Mouse (Mus musculus) MEL (cell line): ENCODE measurements around the gene Mrpl47. TPM values are rescaled to one million over a fixed set of nuclear protein-coding genes. Genes with fewer than 3 reads are reported as not detected.

ENCODE experiments used
- DNase-seq: peaks from one replicate; pipeline ENCODE4 v3.0.0; 2011; ENCODE audit warnings: low read depth, low spot score
- H3K27ac ChIP-seq: 2 replicates; pipeline ENCODE4 v1.5.1; 2012; ENCODE audit warnings: low read depth, mild to moderate bottlenecking, control low read depth, low read length, moderate library complexity; ENCODE audit not compliant: control insufficient read depth
- H3K27me3 ChIP-seq, 2 experiments: fragments of 150-350 bp in 1 of 2; sonication (generic) in 1 of 2; 2 replicates each; pipeline ENCODE4 v1.6.1; 2012; ENCODE audit warnings: low read length in 2 of 2, mild to moderate bottlenecking in 2 of 2, improper control_type of control experiment in 1 of 2, moderate library complexity in 1 of 2; ENCODE audit not compliant: insufficient read depth in 2 of 2, control insufficient read depth in 1 of 2
- H3K36me3 ChIP-seq, 2 experiments: 2 replicates each; pipeline ENCODE4 v1.6.1; 2012 to 2014; ENCODE audit warnings: low read length in 2 of 2, improper control_type of control experiment in 1 of 2, inconsistent platforms in 1 of 2, mild to moderate bottlenecking in 1 of 2; ENCODE audit not compliant: insufficient read depth in 2 of 2, control insufficient read depth in 1 of 2
- H3K4me1 ChIP-seq, 2 experiments: fragments of 150-350 bp in 1 of 2; sonication (generic) in 1 of 2; 2 replicates each; pipeline ENCODE4 v1.6.1; 2012; ENCODE audit warnings: low read length in 2 of 2, improper control_type of control experiment in 1 of 2, mild to moderate bottlenecking in 1 of 2; ENCODE audit not compliant: insufficient read depth in 2 of 2, control insufficient read depth in 1 of 2
- H3K4me3 ChIP-seq, 2 experiments: fragments of 150-350 bp in 1 of 2; sonication (generic) in 1 of 2; 2 replicates each; pipeline ENCODE4 v1.5.1; 2012; ENCODE audit warnings: low read depth in 2 of 2, low read length in 2 of 2, mild to moderate bottlenecking in 2 of 2, moderate library complexity in 2 of 2, control low read depth in 1 of 2, improper control_type of control experiment in 1 of 2; ENCODE audit not compliant: control insufficient read depth in 1 of 2, insufficient read depth in 1 of 2
- H3K79me2 ChIP-seq: 2 replicates; pipeline ENCODE4 v1.6.1; 2012; ENCODE audit warnings: mild to moderate bottlenecking, low read length, moderate library complexity; ENCODE audit not compliant: control insufficient read depth, poor library complexity, insufficient read depth
- H3K9ac ChIP-seq: 2 replicates; pipeline ENCODE4 v1.6.1; 2012; ENCODE audit warnings: low read depth, mild to moderate bottlenecking, control low read depth, low read length, moderate library complexity; ENCODE audit not compliant: control insufficient read depth, poor library complexity, severe bottlenecking
- H3K9me3 ChIP-seq: fragments of 150-350 bp; sonication (generic); replicated peaks from 2 replicates; pipeline ENCODE4 v1.6.1; 2012; ENCODE audit warnings: mild to moderate bottlenecking, low read length, improper control_type of control experiment, moderate library complexity; ENCODE audit not compliant: insufficient read depth
- BHLHE40 ChIP-seq: IDR thresholded peaks from 2 replicates; pipeline ENCODE4 v1.6.1; 2012; ENCODE audit warnings: low read depth, mild to moderate bottlenecking, inconsistent platforms, low read length, improper control_type of control experiment, borderline replicate concordance
- CHD2 ChIP-seq: IDR thresholded peaks from 2 replicates; pipeline ENCODE4 v1.6.1; 2011; ENCODE audit warnings: low read length, improper control_type of control experiment
- CTCF ChIP-seq, 3 experiments: IDR thresholded peaks in 2 of 3; conservative IDR thresholded peaks in 1 of 3; 2 replicates each; pipeline ENCODE4 v1.5.1; 2011 to 2012; ENCODE audit warnings: low read length in 3 of 3, low read depth in 2 of 3, mild to moderate bottlenecking in 2 of 3, improper control_type of control experiment in 1 of 3, inconsistent platforms in 1 of 3, mixed read lengths in 1 of 3, moderate library complexity in 1 of 3; ENCODE audit not compliant: control insufficient read depth in 1 of 3, insufficient read depth in 1 of 3, poor library complexity in 1 of 3, severe bottlenecking in 1 of 3
- EP300 ChIP-seq, 2 experiments: IDR thresholded peaks; 2 replicates each; pipeline ENCODE4 v1.6.1; 2011; ENCODE audit warnings: improper control_type of control experiment in 2 of 2, low read length in 2 of 2, low read depth in 1 of 2, mild to moderate bottlenecking in 1 of 2
- ETS1 ChIP-seq: IDR thresholded peaks from 2 replicates; pipeline ENCODE4 v1.6.1; 2012; ENCODE audit warnings: low read depth, mild to moderate bottlenecking, inconsistent platforms, low read length, improper control_type of control experiment, moderate library complexity
- GATA1 ChIP-seq: IDR thresholded peaks from 2 replicates; pipeline ENCODE4 v1.6.1; 2011; ENCODE audit warnings: low read depth, low read length, improper control_type of control experiment
- HCFC1 ChIP-seq: IDR thresholded peaks from 2 replicates; pipeline ENCODE4 v1.6.1; 2012; ENCODE audit warnings: low read depth, mild to moderate bottlenecking, inconsistent platforms, low read length, improper control_type of control experiment, moderate library complexity
- JUND ChIP-seq: IDR thresholded peaks from 2 replicates; pipeline ENCODE4 v1.6.1; 2011; ENCODE audit warnings: low read depth, mild to moderate bottlenecking, improper control_type of control experiment, low read length
- MAFK ChIP-seq: IDR thresholded peaks from 2 replicates; pipeline ENCODE4 v1.6.1; 2011; ENCODE audit warnings: low read depth, mild to moderate bottlenecking, low read length, improper control_type of control experiment, borderline replicate concordance
- MAX ChIP-seq: IDR thresholded peaks from 2 replicates; pipeline ENCODE4 v1.6.1; 2011; ENCODE audit warnings: low read length, improper control_type of control experiment
- MEF2A ChIP-seq: IDR thresholded peaks from 2 replicates; pipeline ENCODE4 v1.6.1; 2014; ENCODE audit warnings: low read depth, mild to moderate bottlenecking, inconsistent platforms, low read length, improper control_type of control experiment; ENCODE audit not compliant: poor library complexity, insufficient replicate concordance, severe bottlenecking; ENCODE audit errors: extremely low read depth
- MYB ChIP-seq: IDR thresholded peaks from 2 replicates; pipeline ENCODE4 v1.6.1; 2011; ENCODE audit warnings: mild to moderate bottlenecking, low read depth, low read length, improper control_type of control experiment
- POLR2AphosphoS5 ChIP-seq: IDR thresholded peaks from 2 replicates; pipeline ENCODE4 v1.6.1; 2012; ENCODE audit warnings: low read depth, borderline replicate concordance, mild to moderate bottlenecking, inconsistent platforms, low read length, moderate library complexity, mixed read lengths
- RAD21 ChIP-seq: IDR thresholded peaks from 2 replicates; pipeline ENCODE4 v1.6.1; 2011; ENCODE audit warnings: mild to moderate bottlenecking, low read depth, low read length, improper control_type of control experiment
- TAL1 ChIP-seq: IDR thresholded peaks from 2 replicates; pipeline ENCODE4 v1.6.1; 2012; ENCODE audit warnings: mild to moderate bottlenecking, inconsistent platforms, low read length, moderate library complexity, mixed read lengths
- TBP ChIP-seq: IDR thresholded peaks from 2 replicates; pipeline ENCODE4 v1.8.0; 2011; ENCODE audit warnings: low read depth, low read length, improper control_type of control experiment
- USF1 ChIP-seq: IDR thresholded peaks from 2 replicates; pipeline ENCODE4 v1.6.1; 2014; ENCODE audit warnings: low read depth, mild to moderate bottlenecking, inconsistent platforms, low read length, improper control_type of control experiment, moderate library complexity
- USF2 ChIP-seq, 2 experiments: IDR thresholded peaks; 2 replicates each; pipeline ENCODE4 v1.6.1; 2011 to 2012; ENCODE audit warnings: improper control_type of control experiment in 2 of 2, low read length in 2 of 2, borderline replicate concordance in 1 of 2, inconsistent platforms in 1 of 2, low read depth in 1 of 2, mild to moderate bottlenecking in 1 of 2; ENCODE audit not compliant: insufficient read depth in 1 of 2
- ZC3H11A ChIP-seq: IDR thresholded peaks from 2 replicates; pipeline ENCODE4 v1.6.1; 2012; ENCODE audit warnings: low read depth, mild to moderate bottlenecking, inconsistent platforms, low read length, improper control_type of control experiment
- ZKSCAN1 ChIP-seq: IDR thresholded peaks from 2 replicates; pipeline ENCODE4 v1.6.1; 2012; ENCODE audit warnings: low read depth, mild to moderate bottlenecking, inconsistent platforms, low read length, improper control_type of control experiment, moderate library complexity
- ZNF384 ChIP-seq: IDR thresholded peaks from 2 replicates; pipeline ENCODE4 v1.6.1; 2012; ENCODE audit warnings: low read depth, mild to moderate bottlenecking, inconsistent platforms, low read length, improper control_type of control experiment
- polyA plus RNA-seq, 2 experiments: library from polyadenylated mRNA; stranded (reverse) in 1 of 2; unstranded in 1 of 2; fragments of >175 nt in 1 of 2; fragments of >200 nt in 1 of 2; gene quantifications; 2 replicates each; pipeline versions ENCODE4 v1.2.1 to v1.2.4; 2012; ENCODE audit warnings: low replicate concordance in 2 of 2, low read depth in 1 of 2; ENCODE audit not compliant: insufficient read length in 2 of 2, insufficient read depth in 1 of 2, missing spikeins in 1 of 2
- total RNA-seq: library from RNA; depleted of rRNA; stranded (reverse); fragments of 300-350 nt; gene quantifications from 2 replicates; pipeline ENCODE4 v1.2.3, GENCODE M21; 2012

The Mrpl47 gene
- total and polyA plus RNA-seq, 3 experiments: 70.3 to 73.1 TPM; not detected in 1

- peaks cover 0 to 2% of the 10 kb centered on the region in 2 experiments; a peak in 3 of 4 replicates for H3K27me3 ChIP-seq
- H3K36me3 ChIP-seq: no peaks in the 10 kb centered on the region
- H3K4me1 ChIP-seq: no peaks in the 10 kb centered on the region
- H3K9ac ChIP-seq: no peak overlapping the region
- no peak overlapping the region for H3K4me3 ChIP-seq
- H3K9me3 ChIP-seq: no peaks in the 10 kb centered on the region
- no peak overlapping the region for H3K27ac ChIP-seq
- H3K79me2 ChIP-seq: no peaks in the 10 kb centered on the region
- TF ChIP-seq POLR2AphosphoS5 (no peak), JUND (no peak), ZC3H11A (no peak), CTCF (IDR thresholded peaks at IDR 0.05 in 2 of 3, conservative IDR thresholded peaks at IDR 0.05 in 1 of 3; ENCODE audit: control insufficient read depth in 1 of 3, insufficient read depth in 1 of 3, low read depth in 2 of 3, low read length in 3 of 3, poor library complexity in 1 of 3, severe bottlenecking in 1 of 3) (no peak), ZNF384 (no peak), USF1 (no peak), TBP (no peak), MAFK (no peak)
- no peak for DNase-seq
Measured at GRCm38 (mm10) chr3:32763902-32764301, 26.5 kb upstream of the Mrpl47 start.

- no peaks in the 10 kb centered on the region for H3K79me2 ChIP-seq
- H3K9ac ChIP-seq: no peak overlapping the region
- H3K36me3 ChIP-seq: no peaks in the 10 kb centered on the region
- no peaks in the 10 kb centered on the region for H3K4me1 ChIP-seq
- no peak overlapping the region for H3K4me3 ChIP-seq
- no peak overlapping the region for H3K27ac ChIP-seq
- TF ChIP-seq CHD2 (no peak), ZKSCAN1 (no peak), TBP (no peak), BHLHE40 (no peak), ZC3H11A (no peak), USF2 (IDR thresholded peaks at IDR 0.05; ENCODE audit: borderline replicate concordance in 1 of 2, insufficient read depth in 1 of 2, low read depth in 1 of 2, low read length in 2 of 2) (no peak)
- H3K9me3 ChIP-seq: no peaks in the 10 kb centered on the region
- no peak for DNase-seq
- H3K27me3 ChIP-seq: no peaks in the 10 kb centered on the region; a peak in 2 of 4 replicates
Measured at GRCm38 (mm10) chr3:32762962-32763361, 25.6 kb upstream of the Mrpl47 start.

- no peak overlapping the region for H3K4me3 ChIP-seq
- H3K36me3 ChIP-seq: no peaks in the 10 kb centered on the region
- no peak for TF ChIP-seq MAX
- no peak for TF ChIP-seq RAD21
- TF ChIP-seq MEF2A: no peak
- TF ChIP-seq MAFK: no peak
- TF ChIP-seq HCFC1: no peak
- TF ChIP-seq MYB: no peak
- TF ChIP-seq USF2 (IDR thresholded peaks at IDR 0.05; ENCODE audit: borderline replicate concordance in 1 of 2, insufficient read depth in 1 of 2, low read depth in 1 of 2, low read length in 2 of 2): no peak
- no peak for TF ChIP-seq POLR2AphosphoS5
- TF ChIP-seq EP300 (IDR thresholded peaks at IDR 0.05; ENCODE audit: low read depth in 1 of 2, low read length in 2 of 2): no peak
- TF ChIP-seq ETS1: no peak
- no peak for TF ChIP-seq TAL1
- TF ChIP-seq GATA1: no peak
- no peaks in the 10 kb centered on the region for H3K9me3 ChIP-seq
- DNase-seq: no peak
- H3K4me1 ChIP-seq: no peaks in the 10 kb centered on the region
- no peaks in the 10 kb centered on the region for H3K79me2 ChIP-seq
- H3K27ac ChIP-seq: no peak overlapping the region
- H3K9ac ChIP-seq: no peak overlapping the region
- no peaks in the 10 kb centered on the region; a peak in 2 of 4 replicates for H3K27me3 ChIP-seq
Measured at GRCm38 (mm10) chr3:32759212-32759611, 21.8 kb upstream of the Mrpl47 start.
